ENCODE assay signal across 15 mouse cellular contexts in genomic region chr10:41480938-41481880, GRCm38 (mm10). TPM values are rescaled to one million over a fixed set of nuclear protein-coding genes. Genes with fewer than 3 reads are reported as not detected.
DNase-seq lines count a peak whose midpoint lies in the region; ATAC-seq and TF ChIP-seq lines count a peak whose summit lies in the region.
"Had no signal": no experiment of that assay in that cellular context is flagged by ENCODE, and none has a peak within 500 bp of the region (broad histone marks: within the 10 kb centered on the region; RNA-seq: fewer than 3 reads in every experiment).

No protein-coding gene starts in this region.

- H3K36me3 ChIP-seq in heart, embryonic 10.5 days, result peaks cover 79% of the 10 kb centered on the region
- H3K36me3 ChIP-seq in E14TG2a.4 (ENCODE audit: insufficient read depth, low read length), result peaks cover 79% of the 10 kb centered on the region
- no peaks in the 10 kb centered on the region for H3K36me3 ChIP-seq in liver, embryonic 14.5 days (replicated peaks; ENCODE audit: control insufficient read depth, insufficient read depth, low read depth)
- H3K36me3 ChIP-seq: hindbrain, embryonic 15.5 days; midbrain, embryonic 15.5 days had no signal

- no peak overlapping the region for H3K9ac ChIP-seq in liver, embryonic 14.5 days (replicated peaks)
- H3K9ac ChIP-seq: hindbrain, embryonic 15.5 days; limb, embryonic 15.5 days; midbrain, embryonic 15.5 days had no signal

- H3K4me2 ChIP-seq in liver, embryonic 14.5 days (ENCODE audit: low read depth), result peak overlapping the region; percentile 20
- H3K4me2 ChIP-seq: hindbrain, embryonic 15.5 days; limb, embryonic 15.5 days; midbrain, embryonic 15.5 days had no signal

- H3K4me3 ChIP-seq in heart, embryonic 10.5 days, result peak overlapping the region; percentile 22; the same call in 1 of the 2 replicates
- H3K4me3 ChIP-seq in E14TG2a.4 (replicated peaks; ENCODE audit: low read length), result peak overlapping the region; percentile 71
- H3K4me3 ChIP-seq in liver, embryonic 14.5 days (ENCODE audit: insufficient read depth in 1 of 2, low read depth in 2 of 2, low read length in 2 of 2), result no peak overlapping the region
- H3K4me3 ChIP-seq: hindbrain, embryonic 15.5 days; limb, embryonic 15.5 days; midbrain, embryonic 15.5 days had no signal

- peak; percentile 59 for ATAC-seq in liver, embryonic 14.5 days (ENCODE audit: insufficient read depth)
- ATAC-seq: midbrain, embryonic 15.5 days had no signal

- intact Hi-C loops in heart, postnatal 25 days (cut with DNase I), result no loop called here

- TF ChIP-seq EP300 in liver, embryonic 14.5 days (IDR thresholded peaks at IDR 0.05; ENCODE audit: low read depth), result no peak

- peak overlapping the region; percentile 11; the same call in 1 of the 2 replicates for H3K27ac ChIP-seq in heart, embryonic 10.5 days
- no peak overlapping the region for H3K27ac ChIP-seq in liver, embryonic 14.5 days
- H3K27ac ChIP-seq: hindbrain, embryonic 15.5 days; limb, embryonic 15.5 days; midbrain, embryonic 15.5 days had no signal

- TF ChIP-seq CTCF in E14TG2a.4 (conservative IDR thresholded peaks at IDR 0.05; ENCODE audit: low read length), result no peak
- peak; percentile 24; the same call in 1 of the 2 replicates for TF ChIP-seq CTCF in liver, embryonic 14.5 days (IDR thresholded peaks at IDR 0.05; ENCODE audit: low read depth)

- no peak for DNase-seq in heart, embryonic 10.5 days (ENCODE audit: low spot score)
- DNase-seq in heart, postnatal 25 days (ENCODE audit: low spot score), result no peak
- DNase-seq in ZHBTc4 (ENCODE audit: low read depth, low spot score) (peak; percentile 70), adipocyte (ENCODE audit: low spot score) (no peak)
- DNase-seq in liver, embryonic 14.5 days (ENCODE audit: low read depth in 3 of 3, low spot score in 3 of 3), result peak in 2 of 3 experiments; percentile 49 to 52
- DNase-seq in thymus, postnatal 10 days (ENCODE audit: low spot score in 2 of 2), result no peak
- no peak for DNase-seq in left cerebral cortex, adult 11 months (ENCODE audit: low spot score)
- DNase-seq: adrenal gland, postnatal 10 days; kidney, adult 8-10 months; lung, postnatal 4 days; thymus, postnatal 36 days had no signal

- H3K4me1 ChIP-seq in heart, embryonic 10.5 days, result peaks cover 47% of the 10 kb centered on the region
- peaks cover 62% of the 10 kb centered on the region for H3K4me1 ChIP-seq in E14TG2a.4 (replicated peaks; ENCODE audit: low read depth, low read length)
- H3K4me1 ChIP-seq in liver, embryonic 14.5 days (replicated peaks; ENCODE audit: control insufficient read depth in 2 of 2, insufficient read depth in 2 of 2, low read length in 1 of 2), result peaks cover 6 to 19% of the 10 kb centered on the region in 2 experiments

- 45% methylated on average over 33 of the region's 33 CpGs for WGBS in heart, embryonic 10.5 days
- WGBS in liver, embryonic 14.5 days (ENCODE audit: insufficient replicate concordance), result 40% methylated on average over 33 of the region's 33 CpGs

- no peaks in the 10 kb centered on the region for H3K9me3 ChIP-seq in heart, embryonic 10.5 days
- no peaks in the 10 kb centered on the region for H3K9me3 ChIP-seq in E14TG2a.4 (ENCODE audit: low read length)
- no peaks in the 10 kb centered on the region for H3K9me3 ChIP-seq in liver, embryonic 14.5 days (ENCODE audit: control insufficient read depth, low read length)
- H3K9me3 ChIP-seq: hindbrain, embryonic 15.5 days; limb, embryonic 15.5 days; midbrain, embryonic 15.5 days had no signal

- no peaks in the 10 kb centered on the region for H3K27me3 ChIP-seq in heart, embryonic 10.5 days (ENCODE audit: insufficient read depth, poor library complexity, severe bottlenecking)
- no peaks in the 10 kb centered on the region for H3K27me3 ChIP-seq in E14TG2a.4 (ENCODE audit: insufficient read depth, low read length)
- H3K27me3 ChIP-seq in liver, embryonic 14.5 days (ENCODE audit: control insufficient read depth, insufficient read depth, low read length), result no peaks in the 10 kb centered on the region
- H3K27me3 ChIP-seq: hindbrain, embryonic 15.5 days; limb, embryonic 15.5 days; midbrain, embryonic 15.5 days had no signal

RNA-seq across cellular contexts. Expression of gene Mical1, which starts 5.1 kb away (rescaled TPM):
- 46.5 and 48.8 TPM in 2 replicates for polyA plus RNA-seq in heart, embryonic 10.5 days (2016; fragmentation: Nextera tagmentation; extraction: Ambion mirVana)
- total RNA-seq in heart, postnatal 25 days (2021), result 10 to 100 TPM; 11.5 to 15.6 TPM
- 2.0 and 2.6 TPM in 2 replicates for polyA plus RNA-seq in liver, embryonic 14.5 days (2012; rRNA removed)
- polyA plus RNA-seq in liver, embryonic 14.5 days (2014; fragmentation: Nextera tagmentation; extraction: Ambion mirVana), result 2.8 TPM in 2 replicates

RNA-seq across cellular contexts. Expression of gene Smpd2, which starts 9.0 kb away (rescaled TPM):
- polyA plus RNA-seq in heart, embryonic 10.5 days (2016; fragmentation: Nextera tagmentation; extraction: Ambion mirVana), result 51.8 and 52.7 TPM in 2 replicates
- total RNA-seq in heart, postnatal 25 days (2021), result 10 to 100 TPM; 38.3 to 38.6 TPM
- polyA plus RNA-seq in liver, embryonic 14.5 days (2012; rRNA removed), result 6.7 and 7.1 TPM in 2 replicates
- polyA plus RNA-seq in liver, embryonic 14.5 days (2014; fragmentation: Nextera tagmentation; extraction: Ambion mirVana), result 8.6 and 11.1 TPM in 2 replicates

RNA-seq across cellular contexts. Expression of gene Ppil6, which starts 9.0 kb away (rescaled TPM):
- polyA plus RNA-seq in heart, embryonic 10.5 days (2016; fragmentation: Nextera tagmentation; extraction: Ambion mirVana), result 0.95 and 1.3 TPM in 2 replicates
- 1 to 10 TPM; 1.4 to 1.5 TPM for total RNA-seq in heart, postnatal 25 days (2021)
- not detected in 2 replicates for polyA plus RNA-seq in liver, embryonic 14.5 days (2012; rRNA removed)
- polyA plus RNA-seq in liver, embryonic 14.5 days (2014; fragmentation: Nextera tagmentation; extraction: Ambion mirVana), result not detected in 2 replicates

RNA-seq across cellular contexts. Expression of gene Zbtb24, which starts 31.0 kb away (rescaled TPM):
- polyA plus RNA-seq in heart, embryonic 10.5 days (2016; fragmentation: Nextera tagmentation; extraction: Ambion mirVana), result 13.8 and 13.9 TPM in 2 replicates
- 1 to 10 TPM; 7.2 to 8.2 TPM for total RNA-seq in heart, postnatal 25 days (2021)
- 3.3 and 4.0 TPM in 2 replicates for polyA plus RNA-seq in liver, embryonic 14.5 days (2012; rRNA removed)
- 4.1 and 4.2 TPM in 2 replicates for polyA plus RNA-seq in liver, embryonic 14.5 days (2014; fragmentation: Nextera tagmentation; extraction: Ambion mirVana)

RNA-seq across cellular contexts. Expression of gene Cd164, which starts 38.0 kb away (rescaled TPM):
- 156 and 169 TPM in 2 replicates for polyA plus RNA-seq in heart, embryonic 10.5 days (2016; fragmentation: Nextera tagmentation; extraction: Ambion mirVana)
- total RNA-seq in heart, postnatal 25 days (2021), result 100 to 1,000 TPM; 126 to 148 TPM
- 22.8 and 30.2 TPM in 2 replicates for polyA plus RNA-seq in liver, embryonic 14.5 days (2012; rRNA removed)
- 59.7 and 62.2 TPM in 2 replicates for polyA plus RNA-seq in liver, embryonic 14.5 days (2014; fragmentation: Nextera tagmentation; extraction: Ambion mirVana)

Comparison
In these comparisons a context has a peak if more than half of its experiments do, and no peak if none do; other contexts are left out.
1. DNase-seq: peak in ZHBTc4 (single experiment) and liver, embryonic 14.5 days (2 of 3); none in heart, embryonic 10.5 days (single experiment), heart, postnatal 25 days (single experiment), adipocyte (single experiment), thymus, postnatal 10 days (0 of 2) and left cerebral cortex, adult 11 months (single experiment).
2. H3K4me3 ChIP-seq: peak in heart, embryonic 10.5 days (single experiment) and E14TG2a.4 (single experiment); none in liver, embryonic 14.5 days (0 of 2).
3. RNA of gene Mical1, which starts 5.1 kb away (polyA plus RNA-seq): 46.5 to 48.8 TPM in heart, embryonic 10.5 days; 2.0 to 2.8 TPM in liver, embryonic 14.5 days; every median in the first group is over 10 times any median in the second.